In the genomic region with DNA sequence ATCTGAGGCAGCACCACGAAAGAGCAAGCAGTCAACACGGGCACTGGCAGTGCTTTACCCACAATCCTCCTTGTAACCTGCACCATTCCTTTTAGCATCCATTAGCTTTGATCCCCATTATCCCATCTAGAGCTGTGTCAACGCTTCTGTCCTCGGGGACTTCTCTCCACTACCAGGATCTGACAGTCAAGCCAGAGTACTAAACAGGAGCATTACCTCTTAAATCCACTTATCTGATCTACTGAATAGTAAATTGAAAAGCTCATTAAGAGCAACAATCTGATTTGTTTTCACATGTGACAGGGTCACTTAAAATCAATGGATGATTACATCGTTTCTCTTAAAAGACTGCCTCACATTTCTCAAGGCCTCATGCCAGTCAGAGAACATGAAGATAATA, we compare ENCODE assay signal across 26 mouse cellular contexts. TPM values are rescaled to one million over a fixed set of nuclear protein-coding genes. Genes with fewer than 3 reads are reported as not detected.
A peak's percentile ranks its signal among the peaks of the same experiment; 100 is the strongest.
DNase-seq lines count a peak whose midpoint lies in the region; ATAC-seq and TF ChIP-seq lines count a peak whose summit lies in the region.
"Had no signal": no experiment of that assay in that cellular context is flagged by ENCODE, and none has a peak within 500 bp of the region (broad histone marks: within the 10 kb centered on the region; RNA-seq: fewer than 3 reads in every experiment).

No protein-coding gene starts in this region.

- no peaks in the 10 kb centered on the region for H3K4me1 ChIP-seq in embryonic facial prominence, embryonic 11.5 days (ENCODE audit: control insufficient read depth, insufficient read depth, low read length)
- H3K4me1 ChIP-seq in embryonic facial prominence, embryonic 10.5 days = peaks cover 12% of the 10 kb centered on the region
- H3K4me1 ChIP-seq in midbrain, embryonic 13.5 days (replicated peaks) = peaks cover 12% of the 10 kb centered on the region; the same call in 1 of the 2 replicates
- H3K4me1 ChIP-seq in midbrain, embryonic 16.5 days (ENCODE audit: control insufficient read depth, insufficient read depth, low read length) = no peaks in the 10 kb centered on the region
- no peaks in the 10 kb centered on the region for H3K4me1 ChIP-seq in lung, adult 2 months (ENCODE audit: control insufficient read depth, insufficient read depth, low read length)
- H3K4me1 ChIP-seq: forebrain, embryonic 15.5 days; heart, embryonic 15.5 days had no signal

- no peak overlapping the region for H3K27ac ChIP-seq in embryonic facial prominence, embryonic 11.5 days (replicated peaks; ENCODE audit: low read depth, low read length)
- H3K27ac ChIP-seq in embryonic facial prominence, embryonic 10.5 days (replicated peaks) = no peak overlapping the region
- H3K27ac ChIP-seq in midbrain, embryonic 13.5 days = no peak overlapping the region
- no peak overlapping the region for H3K27ac ChIP-seq in midbrain, embryonic 16.5 days (ENCODE audit: low read length)
- H3K27ac ChIP-seq: embryonic facial prominence, embryonic 13.5 days; forebrain, embryonic 15.5 days; heart, adult 2 months; heart, embryonic 15.5 days; hindbrain, embryonic 10.5 days; hindbrain, embryonic 14.5 days had no signal

- no peak overlapping the region for H3K4me2 ChIP-seq in embryonic facial prominence, embryonic 11.5 days (ENCODE audit: low read depth, low read length)
- H3K4me2 ChIP-seq in midbrain, embryonic 13.5 days (replicated peaks) = no peak overlapping the region
- no peak overlapping the region for H3K4me2 ChIP-seq in midbrain, embryonic 16.5 days (ENCODE audit: low read length)
- H3K4me2 ChIP-seq: embryonic facial prominence, embryonic 13.5 days; forebrain, embryonic 15.5 days; heart, embryonic 11.5 days; heart, embryonic 15.5 days; hindbrain, embryonic 14.5 days had no signal

- no peak for ATAC-seq in embryonic facial prominence, embryonic 11.5 days (replicated peaks; ENCODE audit: insufficient number of reproducible peaks, low FRiP score, low TSS enrichment, low read depth)
- ATAC-seq in midbrain, embryonic 13.5 days = peak; percentile 67; the same call in 1 of the 2 replicates
- ATAC-seq in midbrain, embryonic 16.5 days = no peak
- ATAC-seq: activated CD4-positive, CD25-positive, alpha-beta regulatory T cell, adult 4 months; forebrain, embryonic 15.5 days; Patski had no signal

- H3K27me3 ChIP-seq in embryonic facial prominence, embryonic 11.5 days (ENCODE audit: control insufficient read depth, insufficient read depth, low read length) = no peaks in the 10 kb centered on the region
- no peaks in the 10 kb centered on the region for H3K27me3 ChIP-seq in embryonic facial prominence, embryonic 10.5 days (replicated peaks; ENCODE audit: low read depth, poor library complexity, severe bottlenecking)
- H3K27me3 ChIP-seq in midbrain, embryonic 13.5 days = 0 out of 2 replicates have a peak, but pooled peaks cover 2% of the 10 kb centered on the region
- no peaks in the 10 kb centered on the region for H3K27me3 ChIP-seq in midbrain, embryonic 16.5 days (ENCODE audit: control insufficient read depth, insufficient read depth, low read depth, low read length)
- H3K27me3 ChIP-seq: embryonic facial prominence, embryonic 13.5 days; forebrain, embryonic 15.5 days; heart, embryonic 15.5 days; Patski had no signal

- H3K9ac ChIP-seq in embryonic facial prominence, embryonic 11.5 days (replicated peaks; ENCODE audit: low read length) = no peak overlapping the region
- no peak overlapping the region for H3K9ac ChIP-seq in midbrain, embryonic 13.5 days (replicated peaks)
- no peak overlapping the region for H3K9ac ChIP-seq in midbrain, embryonic 16.5 days (ENCODE audit: low read depth, low read length)
- H3K9ac ChIP-seq: embryonic facial prominence, embryonic 13.5 days; forebrain, embryonic 15.5 days; heart, embryonic 15.5 days; hindbrain, embryonic 14.5 days had no signal

- peak; percentile 11 for DNase-seq in embryonic facial prominence, embryonic 11.5 days (ENCODE audit: low spot score)
- no peak for DNase-seq in embryonic facial prominence, embryonic 10.5 days (ENCODE audit: low spot score)
- DNase-seq in brain, embryonic 14.5 days (ENCODE audit: low read depth) = peak; percentile 71
- DNase-seq in lung, adult 2 months = no peak
- no peak for DNase-seq in gastrocnemius, postnatal 36 days
- DNase-seq: adrenal gland, postnatal 14 days; cerebellum, adult 18-20 months; cerebellum, adult 9-11 months; cerebellum, postnatal 36 days; gastrocnemius, postnatal 10 days; heart, adult 2 months had no signal

- no peak for TF ChIP-seq POLR2A in brain, embryonic 14.5 days (IDR thresholded peaks at IDR 0.05; ENCODE audit: borderline replicate concordance, extremely low read depth, insufficient read depth, insufficient read length, poor library complexity, severe bottlenecking)
- no peak for TF ChIP-seq POLR2A in lung, adult 2 months (IDR thresholded peaks at IDR 0.05; ENCODE audit: borderline replicate concordance, extremely low read depth, low read depth, low read length)

- no peaks in the 10 kb centered on the region for H3K36me3 ChIP-seq in embryonic facial prominence, embryonic 11.5 days (replicated peaks; ENCODE audit: control insufficient read depth, insufficient read depth, low read depth, low read length)
- H3K36me3 ChIP-seq in embryonic facial prominence, embryonic 10.5 days (replicated peaks) = no peaks in the 10 kb centered on the region
- H3K36me3 ChIP-seq in midbrain, embryonic 13.5 days = no peaks in the 10 kb centered on the region
- H3K36me3 ChIP-seq in midbrain, embryonic 16.5 days (ENCODE audit: control insufficient read depth, insufficient read depth, low read length) = no peaks in the 10 kb centered on the region
- H3K36me3 ChIP-seq: embryonic facial prominence, embryonic 13.5 days; forebrain, embryonic 15.5 days; heart, embryonic 15.5 days; hindbrain, embryonic 10.5 days had no signal

- H3K4me3 ChIP-seq in embryonic facial prominence, embryonic 11.5 days (ENCODE audit: low read depth, low read length) = no peak overlapping the region
- H3K4me3 ChIP-seq in embryonic facial prominence, embryonic 10.5 days = no peak overlapping the region
- no peak overlapping the region for H3K4me3 ChIP-seq in midbrain, embryonic 13.5 days (replicated peaks)
- no peak overlapping the region for H3K4me3 ChIP-seq in midbrain, embryonic 16.5 days (ENCODE audit: low read depth, low read length)
- no peak overlapping the region for H3K4me3 ChIP-seq in lung, adult 2 months (replicated peaks; ENCODE audit: extremely low read depth, low read depth, low read length)
- H3K4me3 ChIP-seq: embryonic facial prominence, embryonic 13.5 days; forebrain, embryonic 15.5 days; heart, adult 2 months; heart, embryonic 15.5 days; hindbrain, embryonic 10.5 days had no signal

- 21% methylated on average over 5 of the region's 5 CpGs for WGBS in embryonic facial prominence, embryonic 11.5 days
- WGBS in embryonic facial prominence, embryonic 10.5 days = 30% methylated on average over 5 of the region's 5 CpGs
- 16% methylated on average over 5 of the region's 5 CpGs for WGBS in midbrain, embryonic 13.5 days
- WGBS in midbrain, embryonic 16.5 days = 16% methylated on average over 5 of the region's 5 CpGs
- 53% methylated on average over 5 of the region's 5 CpGs for WGBS in lung, adult 2 months

- TF ChIP-seq CTCF in brain, embryonic 14.5 days (IDR thresholded peaks at IDR 0.05; ENCODE audit: borderline replicate concordance, extremely low read depth, insufficient read depth, insufficient read length) = no peak
- TF ChIP-seq CTCF in lung, adult 2 months (IDR thresholded peaks at IDR 0.05; ENCODE audit: insufficient read depth, low read length) = no peak

- intact Hi-C loops in gastrocnemius, postnatal 36 days (cut with DNase I) = no loop called here

- no peaks in the 10 kb centered on the region for H3K9me3 ChIP-seq in embryonic facial prominence, embryonic 11.5 days (replicated peaks; ENCODE audit: control insufficient read depth, low read length)
- no peaks in the 10 kb centered on the region for H3K9me3 ChIP-seq in embryonic facial prominence, embryonic 10.5 days
- H3K9me3 ChIP-seq in midbrain, embryonic 13.5 days = no peaks in the 10 kb centered on the region
- H3K9me3 ChIP-seq in midbrain, embryonic 16.5 days (replicated peaks; ENCODE audit: control insufficient read depth, low read length, poor library complexity, severe bottlenecking) = no peaks in the 10 kb centered on the region
- H3K9me3 ChIP-seq: embryonic facial prominence, embryonic 13.5 days; forebrain, embryonic 15.5 days; heart, embryonic 15.5 days; hindbrain, embryonic 10.5 days had no signal

RNA-seq across cellular contexts. Expression of a gene that starts 55.6 kb away (rescaled TPM):
- not detected in 2 replicates for polyA plus RNA-seq in embryonic facial prominence, embryonic 11.5 days (2014; fragmentation: Nextera tagmentation; extraction: Ambion mirVana)
- 0.39 TPM in 1 of 2 replicates, not detected in the other for polyA plus RNA-seq in embryonic facial prominence, embryonic 10.5 days (2016; fragmentation: Nextera tagmentation; extraction: Ambion mirVana)
- not detected in 2 replicates for polyA plus RNA-seq in midbrain, embryonic 13.5 days (2015; fragmentation: Nextera tagmentation; extraction: Ambion mirVana)
- polyA plus RNA-seq in midbrain, embryonic 16.5 days (2015; fragmentation: Nextera tagmentation; extraction: Ambion mirVana) = not detected in 2 replicates
- polyA plus RNA-seq in brain, embryonic 14.5 days (2012; rRNA removed) = 0.30 and 0.72 TPM in 2 replicates
- polyA plus RNA-seq in lung, adult 2 months (2012; rRNA removed) = not detected in 2 replicates
- not detected for total RNA-seq in gastrocnemius, postnatal 36 days (2021)
- total RNA-seq: adrenal gland, adult 18-20 months; adrenal gland, postnatal 14 days; gastrocnemius, postnatal 10 days; heart, adult 2 months; heart, postnatal 25 days; MEL had no signal
- polyA plus RNA-seq: activated CD4-positive, CD25-positive, alpha-beta regulatory T cell, adult 4 months; C2C12; embryonic facial prominence, embryonic 13.5 days; forebrain, embryonic 15.5 days; gonadal fat pad, adult 2 months; heart, adult 2 months; heart, embryonic 11.5 days; heart, embryonic 15.5 days; hindbrain, embryonic 10.5 days; hindbrain, embryonic 14.5 days; Patski had no signal

Comparison
In these comparisons a context has a peak if more than half of its experiments do, and no peak if none do; other contexts are left out.
1. DNase-seq: peak in embryonic facial prominence, embryonic 11.5 days (single experiment) and brain, embryonic 14.5 days (single experiment); none in embryonic facial prominence, embryonic 10.5 days (single experiment), lung, adult 2 months (single experiment) and gastrocnemius, postnatal 36 days (0 of 2).